Mouse (Mus musculus) heart, adult 11 months (tissue): Measurements from ENCODE around the gene Kcnip2.

Source experiments
- DNase-seq: peaks from one replicate; pipeline ENCODE4 v3.0.0; 2022

Gene Kcnip2

GRCm38 (mm10) chr19:45780350-45780915 is 35.4 kb downstream of the Kcnip2 start:
- DNase-seq = peak; percentile 87

- no peak for DNase-seq
Measured at GRCm38 (mm10) chr19:45775486-45775885, 40.4 kb downstream of the Kcnip2 start.

GRCm38 (mm10) chr19:45771501-45771900 is 44.4 kb downstream of the Kcnip2 start:
- no peak for DNase-seq

GRCm38 (mm10) chr19:45760810-45761209 is 55.1 kb downstream of the Kcnip2 start:
- no peak for DNase-seq

- DNase-seq = no peak
Measured at GRCm38 (mm10) chr19:45758671-45759070, 57.2 kb downstream of the Kcnip2 start.

- no peak for DNase-seq
Measured at GRCm38 (mm10) chr19:45753551-45753950, 62.3 kb downstream of the Kcnip2 start.

- no peak for DNase-seq
Measured at GRCm38 (mm10) chr19:45751881-45752280, 64.0 kb downstream of the Kcnip2 start.

GRCm38 (mm10) chr19:45749243-45750043 is 66.4 kb downstream of the Kcnip2 start, which contains the start of gene Npm3:
Gene Npm3, minus strand, starts transcription at chr19:45749591.
- peak; percentile 98 for DNase-seq

GRCm38 (mm10) chr19:45748691-45749242 is 67.1 kb downstream of the Kcnip2 start:
- peak; percentile 93 for DNase-seq

- no peak for DNase-seq
Measured at GRCm38 (mm10) chr19:45748206-45748605, 67.7 kb downstream of the Kcnip2 start.

GRCm38 (mm10) chr19:45747028-45747867 is 68.6 kb downstream of the Kcnip2 start:
- DNase-seq = peak; percentile 96

GRCm38 (mm10) chr19:45746153-45747020 is 69.5 kb downstream of the Kcnip2 start:
- peak; percentile 96 for DNase-seq

GRCm38 (mm10) chr19:45745344-45746152 is 70.3 kb downstream of the Kcnip2 start:
- DNase-seq = no peak

- DNase-seq = no peak
Measured at GRCm38 (mm10) chr19:45743619-45744018, 72.2 kb downstream of the Kcnip2 start.

- DNase-seq = no peak
Measured at GRCm38 (mm10) chr19:45742984-45743575, 72.8 kb downstream of the Kcnip2 start.

- DNase-seq = no peak
Measured at GRCm38 (mm10) chr19:45742218-45742983, 73.5 kb downstream of the Kcnip2 start, which contains the start of gene Fgf8. Gene Fgf8, minus strand, starts transcription at chr19:45742915.
